Mouse (Mus musculus) C2C12 (cell line): ENCODE results near the gene A830005F24Rik.

Source experiments
- CTCF ChIP-seq: IDR thresholded peaks from one replicate; pipeline ENCODE4 v1.5.1; 2011; ENCODE audit not compliant: control insufficient read depth, insufficient read depth, insufficient read length
- MYOG ChIP-seq: IDR thresholded peaks from one replicate; pipeline ENCODE4 v1.6.1; 2011; ENCODE audit not compliant: control insufficient read depth, insufficient read length; ENCODE audit errors: extremely low read depth

GRCm38 (mm10) chr13:48552181-48553090 is 39.1 kb downstream of the A830005F24Rik start:
- TF ChIP-seq CTCF (no peak), MYOG (no peak)
